Mouse (Mus musculus): Measurements from ENCODE around the gene Arhgap10.

Gene Arhgap10

GRCm38 (mm10) chr8:77515786-77516185, 2.0 kb downstream of the Arhgap10 start:
- no peak for DNase-seq

- no peak for DNase-seq
These were observed 2.6 kb downstream of the Arhgap10 start for GRCm38 (mm10) chr8:77515201-77515600.

GRCm38 (mm10) chr8:77511750-77512493, 5.8 kb downstream of the Arhgap10 start:
- DNase-seq = no peak

GRCm38 (mm10) chr8:77510426-77510825, 7.3 kb downstream of the Arhgap10 start:
- no peak for DNase-seq

GRCm38 (mm10) chr8:77509044-77509443, 8.7 kb downstream of the Arhgap10 start:
- DNase-seq = no peak

GRCm38 (mm10) chr8:77507510-77508035, 10.2 kb downstream of the Arhgap10 start:
- no peak for DNase-seq

GRCm38 (mm10) chr8:77506539-77506938, 11.2 kb downstream of the Arhgap10 start:
- DNase-seq = no peak

GRCm38 (mm10) chr8:77502547-77502946, 15.2 kb downstream of the Arhgap10 start:
- no peak for DNase-seq

GRCm38 (mm10) chr8:77501131-77501530, 16.6 kb downstream of the Arhgap10 start:
- DNase-seq = no peak

GRCm38 (mm10) chr8:77500264-77500663, 17.5 kb downstream of the Arhgap10 start:
- DNase-seq = no peak

- DNase-seq = no peak
These were observed 20.3 kb downstream of the Arhgap10 start for GRCm38 (mm10) chr8:77497442-77497841.

- DNase-seq = no peak
These were observed 21.5 kb downstream of the Arhgap10 start for GRCm38 (mm10) chr8:77496253-77496652.

- DNase-seq = no peak
These were observed 23.1 kb downstream of the Arhgap10 start for GRCm38 (mm10) chr8:77494376-77495328.

GRCm38 (mm10) chr8:77492356-77493058, 25.2 kb downstream of the Arhgap10 start:
- no peak for DNase-seq

- no peak for DNase-seq
These were observed 26.4 kb downstream of the Arhgap10 start for GRCm38 (mm10) chr8:77491231-77491923.

- no peak for DNase-seq
These were observed 27.5 kb downstream of the Arhgap10 start for GRCm38 (mm10) chr8:77490095-77490781.

- no peak for DNase-seq
These were observed 28.5 kb downstream of the Arhgap10 start for GRCm38 (mm10) chr8:77489235-77489634.

GRCm38 (mm10) chr8:77488215-77488606, 29.5 kb downstream of the Arhgap10 start:
- no peak for DNase-seq

- no peak for DNase-seq
These were observed 30.1 kb downstream of the Arhgap10 start for GRCm38 (mm10) chr8:77487590-77488214.

GRCm38 (mm10) chr8:77486749-77487148, 31.0 kb downstream of the Arhgap10 start:
- DNase-seq = no peak

- no peak for DNase-seq
These were observed 32.9 kb downstream of the Arhgap10 start for GRCm38 (mm10) chr8:77484817-77485216.

Measured in spleen, adult 18-20 months (tissue).